Mouse (Mus musculus): ENCODE results near the gene Hist1h2af. TPM values are rescaled to one million over a fixed set of nuclear protein-coding genes. Genes with fewer than 3 reads are reported as not detected.

The Hist1h2af gene
- polyA plus RNA-seq, 2 experiments: 11.0 to 557 TPM

GRCm38 (mm10) chr13:23500424-23501200, 33.1 kb upstream of the Hist1h2af start:
- Histone ChIP-seq H3K36me3 (ENCODE audit: control insufficient read depth, insufficient read depth, low read length) (no peaks in the 10 kb centered on the region), H3K4me1 (ENCODE audit: control insufficient read depth, insufficient read depth, low read length) (0 out of 2 replicates have a peak, but pooled peaks cover 4% of the 10 kb centered on the region), H3K9ac (ENCODE audit: low read depth, low read length, severe bottlenecking) (no peak overlapping the region), H3K4me2 (replicated peaks; ENCODE audit: low read depth, low read length, severe bottlenecking) (no peak overlapping the region; the same call in 1 of the 2 replicates), H3K27me3 (ENCODE audit: control insufficient read depth, insufficient read depth, low read length) (no peaks in the 10 kb centered on the region), H3K27ac (replicated peaks; ENCODE audit: low read depth, low read length) (no peak overlapping the region), H3K4me3 (replicated peaks; ENCODE audit: low read length) (no peak overlapping the region), H3K9me3 (ENCODE audit: control insufficient read depth, low read length) (no peaks in the 10 kb centered on the region)
- no peak for TF ChIP-seq POLR2A (IDR thresholded peaks at IDR 0.05; ENCODE audit: borderline replicate concordance, extremely low read depth, insufficient read depth, insufficient read length)
- peak; percentile 86 for DNase-seq (ENCODE audit: low spot score)
- WGBS: 4% methylated on average over 17 of the region's 17 CpGs
- ATAC-seq (ENCODE audit: low FRiP score, low read depth): peak; percentile 84

GRCm38 (mm10) chr13:23501511-23501910, 32.2 kb upstream of the Hist1h2af start:
- ATAC-seq (ENCODE audit: low FRiP score, low read depth): no peak
- TF ChIP-seq POLR2A (IDR thresholded peaks at IDR 0.05; ENCODE audit: borderline replicate concordance, extremely low read depth, insufficient read depth, insufficient read length): no peak
- H3K4me3 ChIP-seq (replicated peaks; ENCODE audit: low read length): no peak overlapping the region

DNA sequence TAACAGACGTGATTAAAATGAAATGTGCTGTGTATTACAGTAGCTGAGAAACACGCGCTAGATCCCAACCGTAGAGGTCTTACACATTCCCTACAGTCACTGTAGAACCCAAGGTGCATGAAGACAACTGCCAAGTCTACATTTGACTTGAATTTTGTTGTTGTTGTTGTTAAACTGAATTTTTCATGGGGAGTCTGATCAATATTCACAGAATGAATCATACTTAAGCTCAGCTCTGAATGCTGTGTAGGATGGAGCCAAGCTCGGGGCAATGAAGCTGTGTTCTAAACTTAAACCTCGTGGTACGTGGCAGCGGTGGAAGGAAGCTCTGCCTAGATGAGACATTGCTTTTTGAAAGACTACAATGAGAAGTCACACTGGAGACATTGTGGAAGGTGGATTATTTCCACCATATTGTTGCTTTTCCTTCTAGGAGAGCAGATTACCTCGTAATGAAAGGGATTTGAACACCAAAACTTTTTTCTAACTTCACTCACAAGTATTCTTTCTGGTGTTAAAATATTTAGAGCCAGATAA, 31.6 kb upstream of the Hist1h2af start:
- no peak overlapping the region for H3K4me3 ChIP-seq (replicated peaks; ENCODE audit: low read length)
- 0 out of 2 replicates have a peak, but pooled peaks cover 6% of the 10 kb centered on the region for H3K4me1 ChIP-seq (ENCODE audit: control insufficient read depth, insufficient read depth, low read length)
- TF ChIP-seq POLR2A (IDR thresholded peaks at IDR 0.05; ENCODE audit: borderline replicate concordance, extremely low read depth, insufficient read depth, insufficient read length): no peak
- H3K4me2 ChIP-seq (replicated peaks; ENCODE audit: low read depth, low read length, severe bottlenecking): no peak overlapping the region
- no peak for DNase-seq (ENCODE audit: low spot score)
- H3K36me3 ChIP-seq (ENCODE audit: control insufficient read depth, insufficient read depth, low read length): no peaks in the 10 kb centered on the region
- H3K9ac ChIP-seq (ENCODE audit: low read depth, low read length, severe bottlenecking): no peak overlapping the region
- 40% methylated on average over 9 of the region's 9 CpGs for WGBS
- no peaks in the 10 kb centered on the region for H3K27me3 ChIP-seq (ENCODE audit: control insufficient read depth, insufficient read depth, low read length)
- no peak overlapping the region for H3K27ac ChIP-seq (replicated peaks; ENCODE audit: low read depth, low read length)
- ATAC-seq (ENCODE audit: low FRiP score, low read depth): no peak
- H3K9me3 ChIP-seq (ENCODE audit: control insufficient read depth, low read length): no peaks in the 10 kb centered on the region

More at GRCm38 (mm10) chr13:23501511-23501910, 32.2 kb upstream of the Hist1h2af start:
- no peak overlapping the region for H3K9ac ChIP-seq (ENCODE audit: low read depth, low read length, severe bottlenecking)
- H3K4me2 ChIP-seq (replicated peaks; ENCODE audit: low read depth, low read length, severe bottlenecking): 0 out of 2 replicates have a peak overlapping the region, but pooled peaks have one; percentile 6
- no peak for DNase-seq (ENCODE audit: low spot score)
- 0 out of 2 replicates have a peak, but pooled peaks cover 6% of the 10 kb centered on the region for H3K4me1 ChIP-seq (ENCODE audit: control insufficient read depth, insufficient read depth, low read length)
- H3K27me3 ChIP-seq (ENCODE audit: control insufficient read depth, insufficient read depth, low read length): no peaks in the 10 kb centered on the region
- H3K36me3 ChIP-seq (ENCODE audit: control insufficient read depth, insufficient read depth, low read length): no peaks in the 10 kb centered on the region
- H3K27ac ChIP-seq (replicated peaks; ENCODE audit: low read depth, low read length): no peak overlapping the region
- 18% methylated on average over 5 of the region's 5 CpGs for WGBS
- H3K9me3 ChIP-seq (ENCODE audit: control insufficient read depth, low read length): no peaks in the 10 kb centered on the region

DNA sequence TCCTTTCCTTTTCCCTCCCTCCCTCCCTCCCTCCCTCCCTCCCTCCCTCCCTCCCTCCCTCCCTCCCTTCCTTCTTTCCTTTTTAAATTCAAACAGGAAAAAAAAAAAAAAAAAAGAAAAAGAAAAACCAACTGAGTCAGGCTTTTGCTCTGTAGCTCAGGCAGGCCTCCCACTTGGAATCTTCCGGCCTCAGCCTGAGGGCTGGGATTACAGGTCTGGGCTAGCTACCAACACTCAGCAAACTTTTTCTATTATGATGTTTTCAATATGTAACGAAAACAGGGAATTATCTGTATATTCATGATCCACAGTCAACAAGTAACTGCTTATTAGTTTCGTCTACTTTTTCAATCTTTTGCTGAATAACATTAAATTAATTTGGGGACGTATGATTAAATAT, 30.8 kb upstream of the Hist1h2af start:
- ATAC-seq (ENCODE audit: low FRiP score, low read depth): no peak
- Histone ChIP-seq H3K9ac (ENCODE audit: low read depth, low read length, severe bottlenecking) (no peak overlapping the region), H3K4me1 (ENCODE audit: control insufficient read depth, insufficient read depth, low read length) (0 out of 2 replicates have a peak, but pooled peaks cover 6% of the 10 kb centered on the region)

GRCm38 (mm10) chr13:23503797-23504196, 29.9 kb upstream of the Hist1h2af start:
- Histone ChIP-seq H3K4me3 (replicated peaks; ENCODE audit: low read length) (0 out of 2 replicates have a peak overlapping the region, but pooled peaks have one; percentile 7), H3K4me1 (ENCODE audit: control insufficient read depth, insufficient read depth, low read length) (0 out of 2 replicates have a peak, but pooled peaks cover 6% of the 10 kb centered on the region)
- DNase-seq (ENCODE audit: low spot score): peak; percentile 82

More for the DNA sequence above, 30.8 kb upstream of the Hist1h2af start:
- Histone ChIP-seq H3K9me3 (ENCODE audit: control insufficient read depth, low read length) (no peaks in the 10 kb centered on the region), H3K4me2 (replicated peaks; ENCODE audit: low read depth, low read length, severe bottlenecking) (no peak overlapping the region), H3K27me3 (ENCODE audit: control insufficient read depth, insufficient read depth, low read length) (no peaks in the 10 kb centered on the region), H3K27ac (replicated peaks; ENCODE audit: low read depth, low read length) (no peak overlapping the region), H3K4me3 (replicated peaks; ENCODE audit: low read length) (no peak overlapping the region), H3K36me3 (ENCODE audit: control insufficient read depth, insufficient read depth, low read length) (no peaks in the 10 kb centered on the region)
- no peak for DNase-seq (ENCODE audit: low spot score)
- TF ChIP-seq POLR2A (IDR thresholded peaks at IDR 0.05; ENCODE audit: borderline replicate concordance, extremely low read depth, insufficient read depth, insufficient read length): no peak
- 39% methylated on average over 4 of the region's 4 CpGs for WGBS

More at GRCm38 (mm10) chr13:23503797-23504196, 29.9 kb upstream of the Hist1h2af start:
- Histone ChIP-seq H3K27me3 (ENCODE audit: control insufficient read depth, insufficient read depth, low read length) (no peaks in the 10 kb centered on the region), H3K4me2 (replicated peaks; ENCODE audit: low read depth, low read length, severe bottlenecking) (peak overlapping the region; percentile 8; the same call in 1 of the 2 replicates), H3K9me3 (ENCODE audit: control insufficient read depth, low read length) (no peaks in the 10 kb centered on the region), H3K9ac (ENCODE audit: low read depth, low read length, severe bottlenecking) (no peak overlapping the region), H3K27ac (replicated peaks; ENCODE audit: low read depth, low read length) (no peak overlapping the region), H3K36me3 (ENCODE audit: control insufficient read depth, insufficient read depth, low read length) (no peaks in the 10 kb centered on the region)
- no peak for ATAC-seq (ENCODE audit: low FRiP score, low read depth)
- 2% methylated on average over 9 of the region's 9 CpGs for WGBS
- TF ChIP-seq POLR2A (IDR thresholded peaks at IDR 0.05; ENCODE audit: borderline replicate concordance, extremely low read depth, insufficient read depth, insufficient read length): no peak
